Mouse (Mus musculus) ovary, postnatal 36 days (tissue): Measurements from ENCODE around the gene Rab3il1.

Source experiments
- DNase-seq: peaks from one replicate; pipeline ENCODE4 v3.0.0; 2022; ENCODE audit warnings: low spot score, mixed read lengths

Rab3il1 gene

DNA sequence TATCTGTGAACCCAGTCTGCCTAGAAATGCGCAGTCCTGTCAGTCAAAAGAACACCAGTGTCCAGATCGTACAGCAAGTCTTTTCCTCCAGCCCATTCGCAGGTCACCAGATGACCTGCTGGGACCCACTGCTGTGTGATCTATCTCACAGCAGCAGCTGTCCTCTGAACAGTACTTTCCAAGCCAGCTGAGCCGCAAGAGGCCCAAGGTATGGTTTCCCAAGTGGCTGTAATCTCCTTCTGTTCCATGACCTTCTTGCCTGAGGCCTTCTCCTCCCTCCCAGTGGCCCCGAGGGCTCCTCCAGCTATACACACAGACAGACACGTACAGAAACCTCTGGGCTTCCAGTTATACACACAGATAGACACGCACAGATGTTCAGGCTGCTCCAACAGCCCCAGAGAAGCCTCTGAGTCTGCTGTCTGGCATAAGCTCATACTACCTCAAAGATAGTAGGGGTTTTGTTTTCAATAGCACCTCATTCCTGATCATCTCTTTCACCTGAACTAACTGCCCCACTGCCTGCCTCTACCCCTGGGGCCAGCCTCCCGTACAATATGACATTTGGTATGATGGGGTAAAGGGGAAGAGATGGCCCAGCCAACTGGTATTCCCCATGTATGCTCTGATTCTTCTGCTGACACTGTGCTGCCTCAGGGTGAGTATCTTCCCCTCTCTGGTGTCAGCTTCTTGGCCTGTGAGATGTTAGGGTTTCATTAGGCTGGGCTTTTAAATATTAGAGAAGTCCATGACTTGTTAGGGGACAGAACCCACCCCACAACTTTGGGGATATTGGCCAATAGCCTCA, 59.5 kb downstream of the Rab3il1 start:
- no peak for DNase-seq

DNA sequence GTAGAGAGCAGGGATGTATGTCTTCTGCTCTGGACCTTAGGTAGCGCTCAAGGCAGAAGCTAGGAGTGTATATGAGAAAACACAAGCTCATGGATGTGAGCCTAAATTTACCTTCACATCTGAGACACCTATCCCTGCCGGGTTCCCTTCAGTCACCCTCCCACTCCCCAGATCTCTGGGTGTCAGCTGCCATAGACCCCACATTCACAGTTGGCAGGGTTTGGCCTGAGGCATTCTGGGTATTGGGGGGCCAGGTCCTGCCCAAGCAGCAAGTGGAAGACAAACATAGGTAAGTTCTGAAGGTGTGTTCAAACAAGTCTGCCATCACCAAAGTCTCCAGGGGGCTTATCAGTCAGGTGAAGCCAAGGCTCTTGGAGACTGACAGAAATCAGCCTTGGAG, 60.2 kb downstream of the Rab3il1 start:
- no peak for DNase-seq

DNA sequence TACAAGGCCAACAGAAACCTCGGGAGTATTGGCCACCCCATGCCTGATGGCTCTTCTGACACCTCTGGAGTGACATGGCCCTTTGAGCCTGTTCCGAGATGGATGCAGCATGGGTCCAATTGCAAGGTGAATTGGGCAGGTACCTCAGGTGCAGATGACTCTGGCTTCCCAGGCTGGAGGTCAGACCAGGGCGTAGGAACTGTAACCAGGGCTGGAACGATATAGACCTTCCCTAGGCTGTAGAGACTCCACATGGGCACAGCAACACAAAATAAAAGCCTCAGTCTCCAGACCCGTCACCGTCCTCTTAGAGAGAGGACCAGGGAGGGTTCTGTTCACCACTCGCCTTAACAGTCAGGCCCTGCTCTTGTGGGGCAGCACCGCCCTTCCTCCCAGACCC, 60.8 kb downstream of the Rab3il1 start:
- DNase-seq = no peak

DNA sequence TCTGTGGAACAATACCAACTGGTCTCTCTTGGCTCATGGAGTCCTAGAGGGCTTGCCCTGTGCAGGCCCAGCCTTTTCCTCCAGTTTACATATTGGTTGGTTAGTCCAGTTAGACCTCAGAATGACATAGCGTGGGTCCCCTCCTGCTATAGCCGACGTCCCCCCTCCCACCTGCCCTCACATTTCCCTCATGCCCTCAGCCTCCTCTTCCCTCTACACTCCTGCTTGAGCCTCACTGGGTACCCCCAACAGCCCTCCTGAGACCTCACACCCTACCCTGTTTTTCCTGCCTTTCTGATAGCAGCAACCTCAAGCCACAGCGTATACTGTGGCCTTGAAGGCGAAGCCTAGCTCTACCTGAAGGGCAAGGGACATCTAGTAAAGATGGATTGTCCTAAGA, 61.4 kb downstream of the Rab3il1 start:
- DNase-seq = no peak

DNA sequence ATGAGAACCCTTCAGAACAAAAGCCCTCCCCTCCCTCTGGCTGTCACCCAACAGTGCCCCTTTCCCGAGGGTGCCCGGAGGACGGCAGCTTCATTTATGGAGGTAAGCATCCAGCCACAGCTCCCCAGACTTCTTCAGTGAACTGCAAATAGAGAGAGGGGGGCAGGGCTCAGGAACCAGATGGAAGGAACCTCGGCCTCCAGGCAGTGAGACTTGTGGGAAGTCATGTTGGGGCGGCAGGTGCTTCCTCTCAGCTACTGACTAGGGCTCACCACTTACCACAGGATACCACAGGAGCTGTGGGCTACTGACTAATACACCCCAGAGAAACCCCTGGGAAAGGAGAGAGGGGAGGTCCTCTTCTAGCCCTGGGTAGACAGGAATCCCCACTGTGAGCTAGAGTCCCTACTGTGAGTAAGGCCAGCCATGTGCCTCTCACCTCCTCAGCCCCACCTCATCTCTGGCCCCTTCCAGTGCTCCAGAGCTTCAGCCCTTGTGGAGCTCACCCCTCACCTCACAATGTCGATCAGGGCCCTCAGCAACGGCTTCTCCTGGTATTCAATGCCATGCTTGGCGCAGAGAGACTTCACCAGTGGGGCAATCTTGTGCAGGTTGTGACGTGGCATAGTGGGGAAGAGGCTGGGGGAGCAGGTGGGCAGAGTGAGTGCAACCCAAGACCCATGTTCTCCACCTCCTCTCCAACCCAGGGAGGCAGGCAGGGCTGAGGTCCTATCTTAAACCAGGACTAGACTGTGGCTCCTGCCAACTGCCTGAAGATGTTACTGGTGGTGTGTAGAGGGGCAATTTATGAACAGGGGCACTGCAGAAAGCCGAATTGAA, 62.9 kb downstream of the Rab3il1 start:
- DNase-seq = no peak

DNA sequence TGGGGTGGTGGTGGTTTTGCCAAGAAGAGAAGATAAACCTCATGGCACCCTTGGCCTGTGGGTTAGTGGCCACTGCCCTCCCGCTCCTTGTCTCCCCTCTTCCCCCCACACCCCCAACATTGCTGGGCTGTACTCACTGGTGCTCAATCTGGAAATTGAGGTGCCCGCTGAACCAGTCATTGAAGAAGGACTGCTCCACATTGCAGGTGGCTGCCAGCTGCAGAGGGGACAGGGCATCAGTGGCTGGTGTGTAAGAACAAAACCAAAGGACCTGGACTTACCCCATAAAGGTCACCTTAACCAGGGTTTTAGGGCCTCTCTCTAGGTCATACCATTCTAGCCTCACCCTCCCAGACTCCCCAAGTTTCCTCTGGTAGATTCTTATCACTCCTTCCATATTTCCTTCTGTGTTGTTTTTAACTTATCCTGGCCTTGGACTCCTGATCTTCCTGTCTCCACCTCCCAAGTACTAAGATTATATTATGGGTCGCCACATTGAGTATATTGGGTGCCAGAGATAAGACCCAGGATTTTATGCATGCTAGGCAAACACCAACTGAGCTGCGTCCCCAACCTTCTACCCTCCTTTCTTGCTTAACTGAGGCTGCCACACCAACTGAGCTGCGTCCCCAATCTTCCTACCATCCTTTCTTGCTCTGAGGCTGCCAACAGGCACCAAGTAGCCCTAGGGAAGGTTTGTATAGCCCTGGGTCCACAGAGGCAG, 64.2 kb downstream of the Rab3il1 start:
- DNase-seq = no peak

DNA sequence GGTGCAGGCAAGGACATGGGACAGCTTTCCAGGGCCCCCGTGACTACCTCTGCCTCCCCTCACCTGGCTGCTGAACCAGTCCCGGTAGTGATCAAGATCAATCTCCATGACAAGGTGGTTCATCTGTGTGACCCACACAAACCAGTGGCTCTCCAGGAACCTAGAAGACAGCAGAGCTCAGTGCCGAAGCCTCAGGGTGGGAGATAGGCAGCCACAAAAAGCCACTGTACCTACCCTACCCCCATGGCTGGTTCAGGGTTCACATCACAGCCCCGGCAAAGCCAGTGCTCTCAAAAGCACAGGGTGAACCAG, 64.7 kb downstream of the Rab3il1 start:
- DNase-seq = no peak

DNA sequence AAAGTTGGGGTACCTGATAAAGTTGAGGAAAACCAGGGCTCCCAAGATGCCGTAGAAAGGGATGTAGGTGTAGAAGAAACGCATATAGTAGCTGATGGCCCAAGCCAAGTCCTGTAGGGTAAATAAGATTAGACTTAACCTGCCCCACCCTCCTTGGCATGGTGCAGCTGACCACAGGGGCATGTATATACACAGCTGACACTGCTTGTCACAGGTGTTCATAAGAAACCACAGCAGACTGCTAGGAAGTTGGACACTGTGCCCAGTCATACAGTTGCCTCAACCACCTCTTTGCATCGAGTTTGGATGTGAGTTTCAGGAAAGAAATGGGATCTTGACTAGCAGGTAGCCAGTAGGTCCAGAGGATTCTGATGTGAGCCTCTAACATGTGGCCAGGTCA, 65.0 kb downstream of the Rab3il1 start:
- DNase-seq = no peak

DNA sequence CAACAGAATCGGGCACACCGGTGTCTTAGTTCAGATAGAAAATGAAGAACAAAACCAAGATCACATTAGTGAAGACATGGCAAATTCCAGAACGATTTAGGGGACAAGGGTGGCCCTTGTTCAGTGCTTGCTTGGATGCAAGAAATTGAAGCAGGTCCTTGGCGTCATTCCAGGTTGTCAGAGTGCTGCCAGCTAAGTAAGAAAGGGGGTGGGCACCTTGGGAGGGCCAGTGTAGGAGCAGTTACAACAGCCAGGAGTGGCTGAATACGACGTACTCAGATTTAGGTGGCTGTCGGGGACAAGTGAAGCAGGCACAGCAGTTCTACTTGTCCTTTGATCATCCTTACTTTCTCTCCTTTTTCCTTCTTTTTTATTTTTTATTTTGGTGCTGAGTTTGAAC, 66.2 kb downstream of the Rab3il1 start:
- DNase-seq = no peak

DNA sequence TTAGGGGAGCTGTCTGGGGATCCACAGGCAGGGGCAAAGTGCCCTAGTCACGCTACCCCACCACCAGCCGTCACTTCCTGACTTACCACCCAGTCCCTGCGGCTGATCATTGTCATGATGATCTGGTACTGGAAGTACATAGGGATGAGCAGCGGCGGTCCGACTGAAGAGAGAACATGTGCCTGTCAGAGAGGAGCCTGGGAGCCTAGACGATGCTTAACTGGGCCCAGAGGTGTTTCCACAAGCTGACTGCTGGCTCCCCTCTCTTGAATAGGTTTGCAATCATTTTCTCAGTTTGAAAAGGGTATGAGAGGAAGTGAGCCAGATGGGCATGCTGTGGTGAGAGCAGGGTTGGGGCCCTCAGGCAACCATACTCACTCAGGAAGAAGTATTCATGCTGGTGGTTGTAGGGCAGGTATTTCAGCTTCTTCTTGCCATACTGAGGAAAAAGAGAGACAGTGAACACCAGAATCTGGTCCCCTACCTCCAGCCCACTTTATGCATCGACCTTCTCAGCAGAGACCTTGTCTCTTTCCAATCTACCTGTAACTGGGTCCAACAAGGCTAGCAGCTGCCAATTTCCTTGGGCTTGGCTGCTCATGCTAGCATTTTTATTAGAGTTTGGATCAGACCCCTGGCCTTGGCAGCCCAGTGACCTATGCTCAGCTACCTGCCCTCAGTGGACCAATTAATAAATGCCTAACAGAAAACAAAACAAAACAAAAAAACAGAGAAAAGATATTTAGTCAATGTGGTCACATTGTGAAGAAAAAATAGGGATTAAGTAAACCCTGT, 68.9 kb downstream of the Rab3il1 start:
- no peak for DNase-seq

DNA sequence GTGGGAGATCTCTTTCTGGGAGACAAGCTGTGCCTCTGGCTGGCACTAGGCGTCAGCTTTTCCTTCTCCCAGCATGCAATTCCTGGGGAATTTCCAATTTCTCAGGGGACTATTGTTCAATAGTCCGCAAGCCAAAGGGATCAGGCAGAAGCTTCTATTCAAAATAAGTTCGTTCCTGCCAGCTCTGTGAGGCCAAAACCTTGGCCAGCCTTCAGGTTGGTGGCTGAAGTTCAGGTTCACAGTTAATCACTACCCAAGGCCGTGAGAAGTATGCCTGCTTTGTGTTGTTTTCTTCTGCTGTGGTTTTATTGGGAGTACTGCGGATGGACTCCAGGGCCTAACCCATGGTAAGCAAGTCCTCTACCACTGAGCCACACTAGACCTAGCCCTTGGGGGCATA, 69.7 kb downstream of the Rab3il1 start:
- DNase-seq = no peak

DNA sequence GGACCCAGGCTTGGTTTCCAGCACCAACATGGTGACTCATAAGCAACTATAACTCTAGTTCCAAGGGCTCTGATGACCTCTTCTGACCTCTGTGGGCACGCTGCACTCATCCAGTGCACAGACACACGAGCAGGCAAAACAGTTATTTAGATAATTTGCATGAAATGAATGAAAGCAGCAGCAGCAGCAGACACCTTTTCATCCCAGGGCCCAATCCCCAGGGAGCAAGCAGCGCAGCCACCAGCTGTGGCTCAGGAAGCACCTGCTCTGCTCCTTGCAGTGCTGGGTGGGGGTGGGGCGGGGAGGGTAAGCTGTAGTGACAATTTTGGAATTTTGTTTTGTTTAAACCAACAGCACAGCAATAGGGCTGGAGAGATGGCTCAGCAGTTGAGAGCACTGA, 70.4 kb downstream of the Rab3il1 start:
- DNase-seq = no peak

DNA sequence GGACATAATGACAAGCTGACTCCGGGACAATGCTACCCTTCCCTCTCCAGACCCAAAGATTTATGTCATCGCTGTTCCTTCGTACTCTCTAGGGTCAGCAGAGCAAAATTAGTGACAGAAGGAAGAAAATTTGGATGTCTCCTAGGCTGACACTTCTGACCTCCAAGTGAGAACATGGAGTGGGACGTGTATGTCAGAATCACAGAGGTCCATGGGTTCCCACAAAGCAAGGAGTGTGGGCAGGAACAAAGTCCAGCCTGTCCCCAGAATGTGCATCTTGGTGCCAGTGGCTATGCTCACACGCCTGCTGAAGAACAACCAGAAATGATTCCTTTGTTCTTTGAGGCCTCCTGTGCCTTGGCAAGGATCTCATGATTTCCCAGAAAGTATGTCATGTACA, 71.7 kb downstream of the Rab3il1 start:
- DNase-seq = no peak

DNA sequence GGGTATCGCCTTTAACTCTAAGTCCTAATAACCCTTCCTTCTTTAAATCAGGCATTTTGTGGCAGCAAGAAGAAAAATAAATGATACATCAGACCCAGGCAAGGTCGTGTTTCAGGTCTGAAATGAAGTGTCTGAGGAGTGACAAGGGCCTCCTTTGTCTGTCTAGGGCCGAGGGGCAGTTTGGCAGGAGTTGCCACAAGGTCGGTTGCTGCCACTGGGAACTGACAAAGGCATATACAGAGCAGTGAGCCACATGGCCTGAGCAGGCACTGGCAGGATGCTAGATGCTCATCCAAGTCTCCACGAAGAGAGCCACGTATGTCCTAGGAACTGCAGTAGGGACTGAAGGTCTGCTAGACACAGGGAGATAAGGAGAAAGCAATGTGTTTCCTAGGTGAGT, 76.9 kb downstream of the Rab3il1 start:
- DNase-seq = no peak

DNA sequence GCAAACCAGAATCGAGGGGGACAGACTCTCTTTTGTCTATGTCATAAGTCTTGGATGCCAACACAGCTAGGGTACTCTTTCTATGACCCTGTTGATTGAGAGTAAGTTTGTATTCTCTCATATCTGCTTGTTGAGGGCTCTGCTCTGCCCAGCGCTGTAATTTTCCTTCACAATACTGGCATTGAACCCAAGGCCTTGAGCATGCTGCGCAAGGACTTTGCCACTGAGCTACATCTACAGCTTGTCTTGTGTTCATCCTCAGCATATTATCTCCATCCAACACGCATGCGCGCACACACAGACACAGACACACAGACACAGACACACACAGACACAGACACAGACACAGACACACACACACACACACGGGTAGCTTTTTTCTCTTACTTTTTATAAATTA, 78.9 kb downstream of the Rab3il1 start:
- no peak for DNase-seq

DNA sequence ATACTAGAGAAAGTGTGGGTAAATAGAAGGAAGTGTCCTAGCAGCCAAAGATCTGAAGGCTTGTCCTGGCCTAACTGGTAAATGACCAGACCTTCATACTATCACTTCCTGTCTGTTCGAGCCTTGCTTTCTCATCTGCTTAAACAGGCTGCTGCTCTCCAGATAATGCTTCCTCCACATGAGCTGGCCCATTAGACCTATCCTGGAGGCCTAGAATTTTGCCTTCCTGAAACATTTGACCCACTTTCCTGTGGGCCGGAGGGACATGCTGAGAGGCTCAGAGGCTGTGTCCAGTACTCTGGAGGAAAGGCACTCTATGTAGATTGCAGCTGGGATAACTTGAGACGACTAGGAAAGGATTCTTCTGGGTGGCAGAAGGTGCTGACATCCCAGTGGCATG, 80.6 kb downstream of the Rab3il1 start:
- DNase-seq = no peak

DNA sequence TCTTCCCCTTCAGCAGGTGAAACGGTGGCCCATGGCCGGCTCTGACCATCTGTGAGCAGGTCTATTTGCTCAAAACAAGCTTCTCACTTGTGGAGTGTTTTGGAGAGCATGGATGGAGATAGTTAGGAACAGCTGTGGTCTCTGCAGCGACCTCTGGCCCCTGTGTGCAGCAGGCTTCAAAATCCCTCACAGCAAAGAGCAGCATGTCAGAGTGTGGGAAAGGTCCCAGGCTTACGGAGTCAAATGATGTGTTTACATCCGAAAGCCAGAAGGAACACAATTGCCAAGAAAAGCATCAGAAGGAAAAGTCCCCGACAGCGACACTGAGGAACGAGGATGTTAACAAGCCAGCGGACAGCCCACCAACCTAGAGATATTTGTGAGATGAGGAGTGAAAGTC, 84.0 kb downstream of the Rab3il1 start:
- DNase-seq = no peak

DNA sequence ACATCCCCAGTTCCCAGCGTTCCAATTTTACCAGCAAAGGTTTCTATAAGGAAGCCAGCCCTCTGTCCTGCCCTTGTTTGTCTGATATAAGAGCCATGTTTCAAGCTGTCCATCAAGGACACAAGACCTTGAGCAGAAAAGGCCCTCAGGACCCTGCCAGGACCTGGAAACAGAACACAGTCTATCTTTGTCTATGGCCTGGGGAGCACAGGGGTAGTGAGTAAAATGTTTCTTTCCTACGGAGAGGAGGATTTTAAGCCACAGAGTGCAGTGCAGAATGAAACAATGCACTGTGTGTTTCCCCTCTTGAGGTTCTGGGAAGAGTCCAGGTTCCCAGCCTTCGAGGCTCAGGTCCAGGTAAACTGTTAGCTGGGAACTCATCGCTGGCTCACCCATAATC, 85.5 kb downstream of the Rab3il1 start:
- no peak for DNase-seq
